Mouse (Mus musculus) olfactory bulb, adult 2 months (tissue): ENCODE measurements at regions not wholly inside any gene's neighbourhood (a gene's known extent, or its start where the extent isn't known, plus 50 kb on each side); places are given as distances from the start of the nearest gene placed in this dataset.

Experiments
- CTCF ChIP-seq: fragments of 200-500 bp; IDR thresholded peaks from 2 replicates; pipeline ENCODE4 v1.5.1; 2012; ENCODE audit warnings: low read depth, mild to moderate bottlenecking, low read length, moderate library complexity; ENCODE audit not compliant: insufficient read depth
- POLR2A ChIP-seq: fragments of 200-500 bp; IDR thresholded peaks from 2 replicates; pipeline ENCODE4 v1.6.1; 2012; ENCODE audit warnings: mild to moderate bottlenecking, low read depth, low read length, moderate library complexity; ENCODE audit not compliant: insufficient read depth

- TF ChIP-seq POLR2A, result no peak
- TF ChIP-seq CTCF, result no peak
These were observed 84.1 kb upstream of the Stac start for GRCm38 (mm10) chr9:111774229-111774628.
